Mouse (Mus musculus): Measurements from ENCODE around the gene Cyp2f2. TPM values are rescaled to one million over a fixed set of nuclear protein-coding genes. Genes with fewer than 3 reads are reported as not detected.
A peak's percentile ranks its signal among the peaks of the same experiment; 100 is the strongest.

Gene Cyp2f2
- not detected in 2 replicates for polyA plus RNA-seq (2015; fragmentation: Nextera tagmentation; extraction: Ambion mirVana)

DNA sequence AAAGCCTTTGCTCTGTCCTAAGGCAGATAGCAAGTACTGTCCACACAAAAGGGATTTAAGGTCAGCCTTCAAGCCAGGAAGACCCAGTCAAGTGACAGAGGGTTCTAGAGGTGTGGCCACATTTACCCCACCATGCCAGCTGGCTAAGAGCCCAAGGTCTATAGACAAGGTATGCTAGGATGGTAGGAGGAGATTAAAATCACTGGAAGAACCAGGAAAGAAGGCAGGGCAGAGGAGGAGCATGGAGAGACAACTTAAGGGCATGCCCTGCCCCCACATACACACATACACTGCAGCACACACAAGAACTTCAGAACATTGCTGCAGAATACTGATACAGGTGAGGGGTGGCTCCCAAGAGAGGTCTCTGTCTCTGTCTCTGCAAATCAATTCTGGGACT is at the start of gene Cyp2f2:
Cyp2f2 (plus strand) TSS at position 234 of the 400 bp plus-strand sequence.
- no peak within 1 kb of the TSS for H3K27ac ChIP-seq
- no peaks in the 10 kb centered on the region for H3K36me3 ChIP-seq
- H3K9me3 ChIP-seq (replicated peaks) = no peaks in the 10 kb centered on the region
- H3K9ac ChIP-seq = no peak within 1 kb of the TSS
- H3K27me3 ChIP-seq = no peaks in the 10 kb centered on the region
- peaks cover 3% of the 10 kb centered on the region; the same call in 1 of the 2 replicates for H3K4me1 ChIP-seq
- no peak within 1 kb of the TSS for H3K4me2 ChIP-seq
- ATAC-seq (replicated peaks; ENCODE audit: low FRiP score) = no peak
- no peak within 1 kb of the TSS for H3K4me3 ChIP-seq (replicated peaks)

DNA sequence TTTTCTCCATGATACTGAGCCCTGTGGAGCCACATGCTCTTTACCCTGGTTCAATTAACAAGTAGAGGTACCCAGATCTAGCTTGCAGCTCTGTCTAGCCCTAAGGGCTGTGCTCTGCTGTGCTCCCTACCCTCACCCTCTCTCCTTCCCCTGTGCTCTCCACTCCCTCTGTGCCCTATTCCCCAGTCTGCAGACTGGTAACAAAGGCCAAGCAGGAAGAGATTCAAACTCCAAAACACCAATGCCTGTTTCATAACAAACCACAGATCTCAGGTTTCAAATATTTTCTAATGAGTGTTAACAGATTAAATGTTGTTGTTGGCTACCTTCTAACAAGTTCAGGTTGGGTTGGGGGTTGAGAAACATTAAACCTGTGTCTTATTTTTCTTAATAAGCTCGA is 41.1 kb upstream of the Cyp2f2 start:
- H3K27ac ChIP-seq = no peak overlapping the region
- ATAC-seq (replicated peaks; ENCODE audit: low FRiP score) = no peak
- WGBS = 76% methylated on average over 1 of the region's 1 CpGs
- no peaks in the 10 kb centered on the region for H3K36me3 ChIP-seq
- H3K9ac ChIP-seq = no peak overlapping the region
- H3K4me1 ChIP-seq = no peaks in the 10 kb centered on the region
- H3K27me3 ChIP-seq = no peaks in the 10 kb centered on the region
- no peaks in the 10 kb centered on the region for H3K9me3 ChIP-seq (replicated peaks)
- no peak overlapping the region for H3K4me3 ChIP-seq (replicated peaks)
- no peak overlapping the region for H3K4me2 ChIP-seq

DNA sequence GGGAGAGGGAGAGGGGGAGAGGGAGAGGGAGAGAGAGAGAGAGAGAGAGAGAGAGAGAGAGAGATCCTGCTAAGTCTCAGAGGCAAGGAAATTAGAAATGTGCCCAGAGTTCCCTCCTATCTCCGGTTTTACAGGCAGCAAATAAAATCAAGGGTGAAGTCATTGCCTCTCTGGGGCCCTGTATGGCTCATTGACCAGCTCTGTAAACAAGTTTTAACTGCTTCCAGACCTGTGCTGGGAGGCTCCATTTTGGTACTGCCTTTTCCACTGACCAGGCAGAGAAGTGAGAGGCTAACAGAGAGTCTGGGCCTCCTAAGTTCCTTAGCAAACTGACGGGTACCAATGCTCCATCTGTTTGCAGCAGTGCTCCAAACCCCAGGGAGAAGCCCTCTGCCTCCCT is 38.1 kb upstream of the Cyp2f2 start:
- Histone ChIP-seq H3K4me3 (replicated peaks) (no peak overlapping the region), H3K27ac (peak overlapping the region; percentile 52), H3K27me3 (no peaks in the 10 kb centered on the region), H3K9me3 (replicated peaks) (no peaks in the 10 kb centered on the region), H3K4me1 (no peaks in the 10 kb centered on the region), H3K9ac (no peak overlapping the region), H3K36me3 (no peaks in the 10 kb centered on the region), H3K4me2 (no peak overlapping the region)
- WGBS = 28% methylated on average over 2 of the region's 2 CpGs
- ATAC-seq (replicated peaks; ENCODE audit: low FRiP score) = peak; percentile 94

DNA sequence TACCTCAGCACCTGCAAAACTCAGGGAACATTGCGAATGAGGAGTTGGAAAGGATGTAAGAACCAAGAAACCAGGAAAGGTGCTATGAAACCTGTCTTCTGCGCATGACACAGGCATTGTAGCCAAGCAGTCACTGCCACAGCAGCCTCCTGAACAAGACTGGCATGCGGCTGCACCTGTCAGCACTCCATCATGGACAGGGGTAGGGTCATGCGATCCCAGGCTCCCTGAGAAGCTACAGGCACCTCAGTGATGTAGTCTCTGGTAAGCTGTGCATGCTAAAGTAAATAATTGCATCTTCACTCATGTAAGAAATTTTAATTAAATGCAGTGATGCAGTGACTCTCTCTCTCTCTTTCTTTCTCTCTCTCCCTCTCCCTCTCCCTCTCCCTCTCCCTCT is 28.7 kb upstream of the Cyp2f2 start:
- H3K27ac ChIP-seq = no peak overlapping the region
- no peak overlapping the region for H3K9ac ChIP-seq
- H3K27me3 ChIP-seq = no peaks in the 10 kb centered on the region
- ATAC-seq (replicated peaks; ENCODE audit: low FRiP score) = peak; percentile 77
- H3K4me2 ChIP-seq = no peak overlapping the region
- 73% methylated on average over 4 of the region's 4 CpGs for WGBS
- no peaks in the 10 kb centered on the region for H3K4me1 ChIP-seq
- H3K4me3 ChIP-seq (replicated peaks) = no peak overlapping the region
- no peaks in the 10 kb centered on the region for H3K36me3 ChIP-seq
- no peaks in the 10 kb centered on the region for H3K9me3 ChIP-seq (replicated peaks)

DNA sequence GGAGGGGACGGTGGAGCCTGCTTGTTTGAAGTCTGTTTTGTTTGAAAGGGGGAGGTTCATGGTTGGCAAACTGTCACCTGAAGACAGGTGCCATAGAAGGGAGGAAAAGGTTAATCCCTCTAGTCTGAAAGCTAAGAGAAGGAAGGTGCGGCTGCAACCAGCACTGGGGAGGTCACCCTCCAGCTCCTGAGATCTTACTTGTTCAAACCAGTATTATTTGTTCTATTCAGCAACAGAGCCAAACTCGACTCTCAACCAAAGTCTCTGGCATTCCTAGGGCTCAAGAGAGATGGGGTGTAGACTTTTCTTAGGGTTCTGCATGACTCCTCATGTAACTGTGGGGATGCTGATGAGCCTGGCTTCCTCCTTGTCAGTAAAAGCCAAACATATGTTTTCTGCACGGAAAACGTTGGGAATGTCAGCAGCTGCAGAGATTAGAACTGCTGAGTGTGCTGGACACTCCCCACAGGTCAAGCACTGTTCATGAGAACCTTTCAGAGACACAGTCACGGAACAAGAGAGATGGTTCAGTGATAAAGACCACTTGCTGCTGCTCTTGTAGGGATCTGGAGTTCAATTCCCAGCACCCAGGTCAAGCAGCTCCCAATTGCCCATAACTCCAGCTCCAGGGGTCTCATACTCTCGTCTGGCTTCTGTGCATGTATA is 27.5 kb upstream of the Cyp2f2 start:
- H3K4me1 ChIP-seq = no peaks in the 10 kb centered on the region
- no peak for ATAC-seq (replicated peaks; ENCODE audit: low FRiP score)
- no peak overlapping the region for H3K27ac ChIP-seq
- 61% methylated on average over 7 of the region's 7 CpGs for WGBS
- H3K36me3 ChIP-seq = no peaks in the 10 kb centered on the region
- no peak overlapping the region for H3K4me3 ChIP-seq (replicated peaks)
- no peak overlapping the region for H3K9ac ChIP-seq
- no peak overlapping the region for H3K4me2 ChIP-seq
- H3K9me3 ChIP-seq (replicated peaks) = no peaks in the 10 kb centered on the region
- H3K27me3 ChIP-seq = no peaks in the 10 kb centered on the region

DNA sequence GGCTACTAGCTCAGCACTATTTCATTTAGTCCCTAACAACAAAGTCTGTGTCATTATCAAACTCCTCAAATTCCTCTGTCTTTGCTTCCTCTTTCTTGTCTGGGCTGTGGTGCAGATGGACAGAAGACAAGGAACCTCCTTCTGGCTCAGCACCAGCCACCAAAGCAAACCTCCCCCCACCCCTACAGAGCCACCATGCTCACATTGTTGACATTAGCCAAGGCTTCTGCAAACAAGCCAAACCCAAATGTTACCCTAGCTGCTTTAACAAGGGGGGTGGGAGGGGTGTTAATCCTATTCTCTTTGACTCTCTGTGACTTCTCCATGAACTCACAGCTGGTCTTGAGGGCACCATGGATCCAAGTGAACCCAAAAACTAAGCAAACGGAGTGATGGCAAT is 26.8 kb upstream of the Cyp2f2 start:
- Histone ChIP-seq H3K9me3 (replicated peaks) (no peaks in the 10 kb centered on the region), H3K27me3 (no peaks in the 10 kb centered on the region), H3K4me3 (replicated peaks) (no peak overlapping the region), H3K9ac (no peak overlapping the region), H3K4me2 (no peak overlapping the region), H3K27ac (no peak overlapping the region), H3K4me1 (no peaks in the 10 kb centered on the region), H3K36me3 (no peaks in the 10 kb centered on the region)
- no peak for ATAC-seq (replicated peaks; ENCODE audit: low FRiP score)
- 50% methylated on average over 1 of the region's 1 CpGs for WGBS

DNA sequence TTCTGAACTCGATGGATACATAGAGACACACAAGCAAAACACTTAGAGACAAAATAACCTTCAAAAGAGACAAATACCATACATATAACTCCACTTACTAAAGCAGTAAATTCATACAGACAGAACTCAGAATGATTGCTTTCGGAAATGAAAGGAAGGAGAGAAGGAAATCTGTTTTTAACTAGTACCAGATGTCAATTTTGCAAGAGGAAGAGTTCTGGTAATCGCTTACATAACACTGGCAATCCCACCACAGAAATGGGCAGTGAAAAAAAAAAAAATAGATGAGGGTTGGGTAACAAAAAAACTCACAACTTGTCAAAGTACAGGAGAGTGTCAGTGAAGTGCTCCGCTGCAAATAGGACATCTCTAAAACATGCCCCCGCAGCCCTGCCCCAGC is 14.8 kb upstream of the Cyp2f2 start:
- no peak overlapping the region for H3K9ac ChIP-seq
- H3K4me3 ChIP-seq (replicated peaks) = no peak overlapping the region
- ATAC-seq (replicated peaks; ENCODE audit: low FRiP score) = no peak
- no peak overlapping the region for H3K4me2 ChIP-seq
- H3K27me3 ChIP-seq = no peaks in the 10 kb centered on the region
- H3K27ac ChIP-seq = no peak overlapping the region
- H3K36me3 ChIP-seq = no peaks in the 10 kb centered on the region
- WGBS = 76% methylated on average over 5 of the region's 5 CpGs
- H3K9me3 ChIP-seq (replicated peaks) = no peaks in the 10 kb centered on the region
- H3K4me1 ChIP-seq = no peaks in the 10 kb centered on the region

DNA sequence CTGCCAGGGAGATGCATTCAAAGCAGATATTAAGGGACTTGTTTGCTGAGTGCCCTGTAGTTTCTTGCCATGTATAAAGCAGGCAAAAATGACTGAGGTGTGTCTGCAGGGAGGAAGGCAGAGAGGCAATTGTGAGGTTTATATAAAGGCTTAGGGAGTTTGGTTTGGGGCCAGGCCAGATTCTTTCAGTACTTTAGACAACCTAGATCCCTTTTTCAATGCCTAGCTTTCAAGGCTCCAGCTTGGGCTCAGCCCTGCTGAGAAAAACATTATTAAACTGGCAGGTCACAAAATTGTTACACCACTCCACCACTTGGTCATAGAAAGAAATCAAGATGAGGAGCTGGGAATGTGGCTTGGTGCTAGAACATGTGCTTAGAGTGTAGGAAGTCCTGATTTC is 9.4 kb upstream of the Cyp2f2 start:
- Histone ChIP-seq H3K36me3 (no peaks in the 10 kb centered on the region), H3K4me2 (no peak overlapping the region), H3K4me1 (no peaks in the 10 kb centered on the region), H3K9me3 (replicated peaks) (no peaks in the 10 kb centered on the region), H3K4me3 (replicated peaks) (no peak overlapping the region), H3K9ac (no peak overlapping the region), H3K27me3 (no peaks in the 10 kb centered on the region), H3K27ac (no peak overlapping the region)
- no peak for ATAC-seq (replicated peaks; ENCODE audit: low FRiP score)

DNA sequence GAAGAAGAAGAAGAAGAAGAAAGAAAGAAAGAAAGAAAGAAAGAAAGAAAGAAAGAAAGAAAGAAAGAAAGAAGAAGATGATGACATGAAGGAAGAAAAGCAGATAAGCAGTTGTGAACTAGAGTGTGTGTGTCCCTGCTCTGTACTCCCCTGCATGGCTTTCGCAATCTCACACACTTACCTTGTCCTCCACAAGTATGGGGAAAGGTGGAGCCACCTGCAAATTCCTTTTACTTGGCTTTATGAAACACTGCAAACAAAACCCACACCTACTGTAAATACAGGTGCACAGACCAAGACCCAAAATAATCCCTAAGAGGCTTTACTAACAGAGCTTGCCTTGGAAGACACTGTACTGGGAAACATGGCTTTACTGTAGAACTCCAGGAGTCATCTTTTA is 8.7 kb upstream of the Cyp2f2 start:
- no peaks in the 10 kb centered on the region for H3K4me1 ChIP-seq
- no peak overlapping the region for H3K4me2 ChIP-seq
- H3K9me3 ChIP-seq (replicated peaks) = no peaks in the 10 kb centered on the region
- 96% methylated on average over 1 of the region's 1 CpGs for WGBS
- ATAC-seq (replicated peaks; ENCODE audit: low FRiP score) = no peak
- no peaks in the 10 kb centered on the region for H3K27me3 ChIP-seq
- H3K4me3 ChIP-seq (replicated peaks) = no peak overlapping the region
- no peaks in the 10 kb centered on the region for H3K36me3 ChIP-seq
- no peak overlapping the region for H3K27ac ChIP-seq
- no peak overlapping the region for H3K9ac ChIP-seq

DNA sequence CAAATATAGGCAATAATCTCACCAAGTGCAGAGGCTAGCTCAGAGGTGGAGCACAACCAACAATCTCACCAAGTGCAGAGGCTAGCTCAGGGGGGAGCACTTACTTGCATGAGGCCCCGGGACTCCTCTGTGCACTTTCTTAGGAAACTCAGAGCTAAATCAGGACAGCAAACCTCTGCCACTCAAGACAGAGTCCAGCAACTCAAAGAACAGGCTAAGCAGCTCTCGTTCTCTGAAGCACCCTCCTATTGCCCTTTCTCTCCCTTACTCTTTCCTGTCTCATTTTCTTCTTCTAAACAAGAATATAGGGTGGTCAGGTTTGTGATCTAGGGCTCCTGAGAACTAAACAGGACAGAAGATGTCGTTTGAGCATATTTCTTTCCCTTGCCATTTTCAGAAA is 7.7 kb upstream of the Cyp2f2 start:
- Histone ChIP-seq H3K4me3 (replicated peaks) (no peak overlapping the region), H3K4me1 (no peaks in the 10 kb centered on the region), H3K36me3 (no peaks in the 10 kb centered on the region), H3K9me3 (replicated peaks) (no peaks in the 10 kb centered on the region), H3K27me3 (no peaks in the 10 kb centered on the region), H3K9ac (no peak overlapping the region), H3K4me2 (no peak overlapping the region), H3K27ac (no peak overlapping the region)
- WGBS = 67% methylated on average over 3 of the region's 3 CpGs
- no peak for ATAC-seq (replicated peaks; ENCODE audit: low FRiP score)

DNA sequence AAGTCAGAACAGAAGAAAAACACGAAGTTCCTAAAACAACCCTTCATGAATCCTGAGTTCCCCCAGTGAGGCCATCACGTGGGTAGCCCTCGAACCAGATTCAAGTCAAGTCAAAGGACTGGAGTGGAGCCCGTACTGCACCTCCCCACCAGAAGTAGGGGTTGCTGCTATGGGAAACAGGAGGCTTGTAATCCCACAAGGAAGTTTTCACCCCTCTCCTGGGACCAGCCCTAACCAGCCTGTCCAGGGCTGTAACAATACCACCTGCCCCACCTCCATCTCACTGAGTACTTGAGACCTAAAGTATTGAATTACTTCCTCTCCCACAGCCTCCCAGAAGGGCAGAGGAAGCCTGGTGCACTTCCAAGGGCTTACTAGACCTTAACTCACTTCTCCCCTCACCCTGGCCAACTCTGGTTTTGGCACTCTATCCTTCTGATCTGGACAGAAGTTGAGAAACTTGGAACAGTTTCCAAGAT is 1.6 kb upstream of the Cyp2f2 start:
- WGBS = 60% methylated on average over 4 of the region's 4 CpGs
- no peaks in the 10 kb centered on the region for H3K36me3 ChIP-seq
- no peaks in the 10 kb centered on the region for H3K9me3 ChIP-seq (replicated peaks)
- no peak overlapping the region for H3K9ac ChIP-seq
- H3K4me1 ChIP-seq = peaks cover 3% of the 10 kb centered on the region; the same call in 1 of the 2 replicates
- no peaks in the 10 kb centered on the region for H3K27me3 ChIP-seq
- peak; percentile 64 for ATAC-seq (replicated peaks; ENCODE audit: low FRiP score)
- H3K27ac ChIP-seq = no peak overlapping the region
- no peak overlapping the region for H3K4me2 ChIP-seq
- no peak overlapping the region for H3K4me3 ChIP-seq (replicated peaks)

DNA sequence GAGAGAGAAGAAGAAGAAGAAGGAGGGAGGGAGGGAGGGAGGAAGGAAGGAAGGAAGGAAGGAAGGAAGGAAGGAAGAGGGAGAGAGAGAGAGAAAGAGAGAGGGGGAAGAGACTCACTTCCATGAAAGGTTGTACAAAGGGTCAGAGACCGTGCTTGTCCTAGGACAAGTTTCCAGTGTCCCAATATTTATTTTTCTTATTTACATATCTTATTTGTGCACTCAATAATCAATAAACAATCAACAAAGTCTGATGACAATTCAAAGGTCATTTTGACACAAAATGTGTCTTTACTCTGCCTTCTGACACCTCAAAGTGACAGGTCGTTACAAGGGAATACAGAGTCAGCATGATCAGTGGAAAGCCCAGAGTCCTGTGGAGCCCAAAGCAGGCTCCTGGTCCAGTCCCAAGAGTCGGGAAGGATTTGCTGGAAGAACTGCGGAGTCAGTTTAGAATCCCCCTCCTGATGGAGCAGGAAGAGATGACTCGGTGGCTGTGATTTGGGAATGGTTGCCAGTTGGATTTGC is 4.7 kb downstream of the Cyp2f2 start:
- no peaks in the 10 kb centered on the region for H3K27me3 ChIP-seq
- ATAC-seq (replicated peaks; ENCODE audit: low FRiP score) = no peak
- H3K27ac ChIP-seq = no peak overlapping the region
- no peak overlapping the region for H3K4me2 ChIP-seq
- 72% methylated on average over 5 of the region's 5 CpGs for WGBS
- H3K4me3 ChIP-seq (replicated peaks) = no peak overlapping the region
- no peak overlapping the region for H3K9ac ChIP-seq
- no peaks in the 10 kb centered on the region for H3K36me3 ChIP-seq
- H3K4me1 ChIP-seq = no peaks in the 10 kb centered on the region
- H3K9me3 ChIP-seq (replicated peaks) = no peaks in the 10 kb centered on the region

DNA sequence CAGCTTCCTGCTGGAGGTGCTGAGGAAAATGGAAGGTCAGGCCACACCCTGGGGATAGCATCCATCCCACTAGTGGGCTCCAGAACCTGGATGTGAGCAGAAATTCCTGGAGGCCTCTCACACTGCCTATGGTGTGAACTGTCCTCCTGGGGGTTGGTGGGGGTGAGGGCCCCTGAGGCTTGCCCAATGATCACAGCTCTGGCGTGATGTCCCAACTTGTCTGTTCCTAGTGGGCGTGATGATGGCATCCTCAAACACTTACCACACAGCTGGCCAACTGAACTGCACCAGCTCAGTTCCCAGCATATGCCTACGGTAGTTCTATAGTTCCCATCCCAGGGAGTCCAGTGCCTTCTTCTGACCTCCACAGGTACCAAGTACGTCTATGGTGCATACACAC is 5.3 kb downstream of the Cyp2f2 start:
- Histone ChIP-seq H3K27me3 (no peaks in the 10 kb centered on the region), H3K4me1 (no peaks in the 10 kb centered on the region), H3K9ac (no peak overlapping the region), H3K4me2 (no peak overlapping the region), H3K9me3 (replicated peaks) (no peaks in the 10 kb centered on the region), H3K4me3 (replicated peaks) (no peak overlapping the region), H3K27ac (no peak overlapping the region), H3K36me3 (no peaks in the 10 kb centered on the region)
- WGBS = 82% methylated on average over 4 of the region's 4 CpGs
- ATAC-seq (replicated peaks; ENCODE audit: low FRiP score) = no peak
